Comparison of ENCODE assay signal across 8 mouse cellular contexts in the genomic region with DNA sequence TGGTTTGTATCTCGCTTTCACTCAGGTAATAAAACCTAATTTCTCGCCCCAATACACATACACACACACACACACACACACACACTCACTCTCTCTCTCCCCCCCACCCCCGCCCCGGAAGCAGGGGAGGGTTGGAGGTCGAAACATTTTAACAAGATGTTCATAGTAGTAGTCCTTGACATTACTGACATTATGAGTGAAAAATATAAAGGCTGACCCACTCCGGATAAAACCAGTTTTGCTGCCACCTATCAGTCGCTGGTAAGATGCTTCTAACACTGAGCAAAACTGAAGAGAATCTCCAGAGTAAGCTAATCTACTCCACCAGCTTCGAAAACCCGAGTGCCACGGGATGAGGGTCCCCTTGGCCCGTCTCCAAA. TPM values are rescaled to one million over a fixed set of nuclear protein-coding genes. Genes with fewer than 3 reads are reported as not detected.
DNase-seq lines count a peak whose midpoint lies in the region; ATAC-seq lines count a peak whose summit lies in the region.

No protein-coding gene starts in this region.

- intact Hi-C loops in heart, postnatal 36 days (cut with DNase I): loop anchor here (5.0 to 10.0 kb wide), 3 partner anchors 171 to 533 kb away; a partner anchor contains a TSS

- H3K4me2 ChIP-seq in forebrain, embryonic 11.5 days (ENCODE audit: low read depth, low read length, severe bottlenecking): peak overlapping the region; percentile 79
- H3K4me2 ChIP-seq in liver, embryonic 12.5 days: peak overlapping the region; percentile 79

- H3K36me3 ChIP-seq in heart, embryonic 10.5 days: peaks cover 63% of the 10 kb centered on the region
- H3K36me3 ChIP-seq in forebrain, embryonic 11.5 days (ENCODE audit: control insufficient read depth, insufficient read depth, low read length): peaks cover 7% of the 10 kb centered on the region; the same call in 1 of the 2 replicates
- H3K36me3 ChIP-seq in liver, embryonic 12.5 days: peaks cover 75% of the 10 kb centered on the region

- no peaks in the 10 kb centered on the region for H3K27me3 ChIP-seq in heart, embryonic 10.5 days (ENCODE audit: insufficient read depth, poor library complexity, severe bottlenecking)
- no peaks in the 10 kb centered on the region for H3K27me3 ChIP-seq in forebrain, embryonic 11.5 days (ENCODE audit: control insufficient read depth, insufficient read depth, low read length)
- H3K27me3 ChIP-seq in liver, embryonic 12.5 days (replicated peaks): no peaks in the 10 kb centered on the region

- WGBS in heart, embryonic 10.5 days: under 1% methylated on average over 11 of the region's 11 CpGs
- WGBS in forebrain, embryonic 11.5 days: 0% methylated on average over 11 of the region's 11 CpGs
- 1% methylated on average over 11 of the region's 11 CpGs for WGBS in liver, embryonic 12.5 days (ENCODE audit: insufficient replicate concordance)

- ATAC-seq in forebrain, embryonic 11.5 days (replicated peaks; ENCODE audit: low FRiP score): no peak
- no peak for ATAC-seq in liver, embryonic 12.5 days
- ATAC-seq in megakaryocyte-erythroid progenitor cell, adult 5-6 weeks (replicated peaks; ENCODE audit: low FRiP score, low TSS enrichment, poor library complexity, severe bottlenecking): no peak

- H3K27ac ChIP-seq in heart, embryonic 10.5 days: peak overlapping the region; percentile 100
- H3K27ac ChIP-seq in forebrain, embryonic 11.5 days (ENCODE audit: low read depth, low read length): peak overlapping the region; percentile 94
- H3K27ac ChIP-seq in liver, embryonic 12.5 days: peak overlapping the region; percentile 93

- H3K9ac ChIP-seq in forebrain, embryonic 11.5 days (ENCODE audit: low read length): peak overlapping the region; percentile 82
- peak overlapping the region; percentile 94 for H3K9ac ChIP-seq in liver, embryonic 12.5 days

- H3K4me3 ChIP-seq in heart, embryonic 10.5 days: peak overlapping the region; percentile 75
- H3K4me3 ChIP-seq in forebrain, embryonic 11.5 days (ENCODE audit: low read depth, low read length): peak overlapping the region; percentile 70
- peak overlapping the region; percentile 93 for H3K4me3 ChIP-seq in liver, embryonic 12.5 days

- peaks cover 45% of the 10 kb centered on the region for H3K4me1 ChIP-seq in heart, embryonic 10.5 days
- H3K4me1 ChIP-seq in forebrain, embryonic 11.5 days (replicated peaks; ENCODE audit: control insufficient read depth, insufficient read depth, low read length): peaks cover 19% of the 10 kb centered on the region
- H3K4me1 ChIP-seq in liver, embryonic 12.5 days: peaks cover 76% of the 10 kb centered on the region

- no peaks in the 10 kb centered on the region for H3K9me3 ChIP-seq in heart, embryonic 10.5 days
- no peaks in the 10 kb centered on the region for H3K9me3 ChIP-seq in forebrain, embryonic 11.5 days (ENCODE audit: control insufficient read depth, low read length)
- no peaks in the 10 kb centered on the region for H3K9me3 ChIP-seq in liver, embryonic 12.5 days (replicated peaks)

- DNase-seq in heart, embryonic 10.5 days (ENCODE audit: low spot score): no peak
- no peak for DNase-seq in heart, postnatal 36 days
- DNase-seq in CD4-positive, CD25-positive, alpha-beta regulatory T cell, adult 2 months (ENCODE audit: low read depth, low spot score): peak; percentile 59
- no peak for DNase-seq in forebrain, embryonic 11.5 days (ENCODE audit: low spot score)
- no peak for DNase-seq in urinary bladder, postnatal 4 days (ENCODE audit: low spot score in 2 of 2)
- no peak for DNase-seq in cerebellum, adult 11-12 months

RNA-seq across cellular contexts. Expression of a gene that starts 0.8 kb away (rescaled TPM):
- 173 and 225 TPM in 2 replicates for polyA plus RNA-seq in heart, embryonic 10.5 days (2016; fragmentation: Nextera tagmentation; extraction: Ambion mirVana)
- total RNA-seq in heart, postnatal 36 days (2021): 10 to 100 TPM; 13.1 to 13.7 TPM
- polyA plus RNA-seq in forebrain, embryonic 11.5 days (2014; fragmentation: Nextera tagmentation; extraction: Ambion mirVana): 295 and 321 TPM in 2 replicates
- polyA plus RNA-seq in liver, embryonic 12.5 days (2016; fragmentation: Nextera tagmentation; extraction: Ambion mirVana): 326 and 340 TPM in 2 replicates
- total RNA-seq in megakaryocyte-erythroid progenitor cell, adult 5-6 weeks (2014; fragmentation: Nextera tagmentation): 229 and 276 TPM in 2 replicates
- total RNA-seq in megakaryocyte-erythroid progenitor cell, adult 5-6 weeks (2017): 348 and 369 TPM in 2 replicates

RNA-seq across cellular contexts. Expression of a gene that starts 6.4 kb away (rescaled TPM):
- polyA plus RNA-seq in heart, embryonic 10.5 days (2016; fragmentation: Nextera tagmentation; extraction: Ambion mirVana): 185 and 235 TPM in 2 replicates
- 1 to 10 TPM; 2.0 to 2.2 TPM for total RNA-seq in heart, postnatal 36 days (2021)
- polyA plus RNA-seq in forebrain, embryonic 11.5 days (2014; fragmentation: Nextera tagmentation; extraction: Ambion mirVana): 331 and 332 TPM in 2 replicates
- 199 and 203 TPM in 2 replicates for polyA plus RNA-seq in liver, embryonic 12.5 days (2016; fragmentation: Nextera tagmentation; extraction: Ambion mirVana)
- total RNA-seq in megakaryocyte-erythroid progenitor cell, adult 5-6 weeks (2014; fragmentation: Nextera tagmentation): 121 and 124 TPM in 2 replicates
- 124 and 155 TPM in 2 replicates for total RNA-seq in megakaryocyte-erythroid progenitor cell, adult 5-6 weeks (2017)

RNA-seq across cellular contexts. Expression of a gene that starts 6.7 kb away (rescaled TPM):
- polyA plus RNA-seq in heart, embryonic 10.5 days (2016; fragmentation: Nextera tagmentation; extraction: Ambion mirVana): 37.7 and 42.5 TPM in 2 replicates
- 10 to 100 TPM; 20.8 to 21.0 TPM for total RNA-seq in heart, postnatal 36 days (2021)
- polyA plus RNA-seq in forebrain, embryonic 11.5 days (2014; fragmentation: Nextera tagmentation; extraction: Ambion mirVana): 39.3 and 41.8 TPM in 2 replicates
- polyA plus RNA-seq in liver, embryonic 12.5 days (2016; fragmentation: Nextera tagmentation; extraction: Ambion mirVana): 26.4 and 27.3 TPM in 2 replicates
- 20.5 and 30.5 TPM in 2 replicates for total RNA-seq in megakaryocyte-erythroid progenitor cell, adult 5-6 weeks (2014; fragmentation: Nextera tagmentation)
- 12.3 and 34.4 TPM in 2 replicates for total RNA-seq in megakaryocyte-erythroid progenitor cell, adult 5-6 weeks (2017)

RNA-seq across cellular contexts. Expression of a gene that starts 21.8 kb away (rescaled TPM):
- 0.79 and 1.2 TPM in 2 replicates for polyA plus RNA-seq in heart, embryonic 10.5 days (2016; fragmentation: Nextera tagmentation; extraction: Ambion mirVana)
- total RNA-seq in heart, postnatal 36 days (2021): under 1 TPM; 0.39 to 0.84 TPM
- polyA plus RNA-seq in forebrain, embryonic 11.5 days (2014; fragmentation: Nextera tagmentation; extraction: Ambion mirVana): 0.48 and 0.55 TPM in 2 replicates
- polyA plus RNA-seq in liver, embryonic 12.5 days (2016; fragmentation: Nextera tagmentation; extraction: Ambion mirVana): 0.11 and 0.19 TPM in 2 replicates
- not detected in 2 replicates for total RNA-seq in megakaryocyte-erythroid progenitor cell, adult 5-6 weeks (2014; fragmentation: Nextera tagmentation)
- total RNA-seq in megakaryocyte-erythroid progenitor cell, adult 5-6 weeks (2017): 0.69 TPM in 1 of 2 replicates, not detected in the other

RNA-seq across cellular contexts. Expression of a gene that starts 22.1 kb away (rescaled TPM):
- polyA plus RNA-seq in heart, embryonic 10.5 days (2016; fragmentation: Nextera tagmentation; extraction: Ambion mirVana): 65.4 and 67.4 TPM in 2 replicates
- 10 to 100 TPM; 25.9 to 28.7 TPM for total RNA-seq in heart, postnatal 36 days (2021)
- polyA plus RNA-seq in forebrain, embryonic 11.5 days (2014; fragmentation: Nextera tagmentation; extraction: Ambion mirVana): 71.4 and 74.4 TPM in 2 replicates
- polyA plus RNA-seq in liver, embryonic 12.5 days (2016; fragmentation: Nextera tagmentation; extraction: Ambion mirVana): 32.4 and 40.7 TPM in 2 replicates
- 44.2 and 44.7 TPM in 2 replicates for total RNA-seq in megakaryocyte-erythroid progenitor cell, adult 5-6 weeks (2014; fragmentation: Nextera tagmentation)
- 14.6 and 21.7 TPM in 2 replicates for total RNA-seq in megakaryocyte-erythroid progenitor cell, adult 5-6 weeks (2017)
